Mouse (Mus musculus): ENCODE results near the gene Ypel2.

- TF ChIP-seq CTCF (IDR thresholded peaks at IDR 0.05; ENCODE audit: control insufficient read depth, insufficient read depth, low read length): no peak
- no peak for TF ChIP-seq POLR2A (IDR thresholded peaks at IDR 0.05; ENCODE audit: borderline replicate concordance, control insufficient read depth, low read depth, low read length)
Measured at GRCm38 (mm10) chr11:86954616-86955270, 38.8 kb downstream of the Ypel2 start.
